Mouse (Mus musculus): ENCODE results near the gene Necap2.

GRCm38 (mm10) chr4:141017657-141018436 lies 60.3 kb downstream of the Necap2 start:
- no peak for TF ChIP-seq CTCF (IDR thresholded peaks at IDR 0.05; ENCODE audit: borderline replicate concordance, insufficient read depth, low read depth, low read length)
- no peak for TF ChIP-seq POLR2A (IDR thresholded peaks at IDR 0.05; ENCODE audit: borderline replicate concordance, insufficient read depth, low read length)

Data from cerebellum, adult 2 months (tissue).